Mouse (Mus musculus): ENCODE results near the gene Nudc.
"Not testable (repeated sequence)": the region's sequence is repeated elsewhere in the genome, so short reads cannot be mapped to it uniquely, and the experiment has no call there.

Nudc gene

DNA sequence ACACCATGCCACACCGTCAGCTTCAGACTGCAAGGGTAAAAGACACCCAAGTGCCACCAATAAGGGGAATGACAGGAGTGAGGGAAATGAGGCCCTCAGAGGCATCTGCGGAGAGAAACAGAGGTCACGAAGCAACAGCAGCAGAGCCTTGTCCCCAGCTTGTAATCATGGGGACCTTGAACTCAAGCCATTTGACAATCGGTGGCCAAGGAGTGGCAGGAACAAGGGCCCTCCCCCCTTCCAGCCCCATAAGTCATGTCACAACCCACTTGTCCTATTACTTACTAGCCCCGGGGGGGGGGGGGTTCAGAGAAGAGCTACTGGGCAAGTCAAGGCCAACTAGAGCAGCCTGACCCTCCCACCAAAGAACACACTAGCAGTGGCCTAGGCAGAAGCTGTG lies 9.1 kb downstream of the Nudc start:
- DNase-seq (ENCODE audit: low read depth in 1 of 2, low spot score in 2 of 2) = no peak

DNA sequence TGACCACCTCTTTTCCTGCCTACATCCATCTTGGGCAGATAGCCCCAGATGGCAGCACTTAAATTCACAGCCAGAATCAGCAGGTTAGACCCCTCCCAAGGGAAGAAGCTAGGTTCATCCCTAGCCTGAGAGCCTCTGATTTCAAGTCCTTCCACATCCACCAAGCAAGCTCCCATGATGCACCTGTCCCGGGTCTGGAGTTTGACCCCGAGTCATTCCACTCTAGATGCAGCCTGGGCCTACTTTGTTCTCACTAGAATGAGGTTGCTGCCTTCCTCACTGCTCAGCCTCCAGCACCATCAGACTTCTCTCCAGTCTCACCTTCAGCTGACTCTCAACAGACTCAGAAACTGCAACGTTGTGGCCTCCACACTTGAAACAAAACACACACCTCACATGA lies 9.7 kb downstream of the Nudc start:
- DNase-seq (ENCODE audit: low read depth in 1 of 2, low spot score in 2 of 2) = no peak

DNA sequence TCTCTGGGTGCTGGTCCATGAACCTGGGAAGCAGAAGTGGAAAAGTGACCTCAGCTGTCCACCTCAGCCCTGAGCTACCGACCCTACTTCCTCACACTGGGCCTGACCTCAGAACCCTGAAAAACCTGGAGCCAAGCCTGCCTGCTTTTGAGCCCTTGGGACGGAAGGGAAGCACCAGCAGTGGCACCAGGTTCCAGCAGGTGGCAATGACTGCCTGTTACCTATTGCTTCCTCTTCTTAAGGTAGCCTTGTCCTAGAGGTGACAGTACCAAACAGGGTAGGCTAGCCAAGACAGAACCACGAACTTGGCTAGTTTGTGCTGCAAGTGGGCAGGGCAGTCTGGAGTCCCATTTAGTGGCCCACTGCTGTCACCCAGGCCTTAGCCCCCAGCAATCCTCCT lies 13.0 kb downstream of the Nudc start:
- DNase-seq (ENCODE audit: low read depth in 1 of 2, low spot score in 2 of 2) = no peak

DNA sequence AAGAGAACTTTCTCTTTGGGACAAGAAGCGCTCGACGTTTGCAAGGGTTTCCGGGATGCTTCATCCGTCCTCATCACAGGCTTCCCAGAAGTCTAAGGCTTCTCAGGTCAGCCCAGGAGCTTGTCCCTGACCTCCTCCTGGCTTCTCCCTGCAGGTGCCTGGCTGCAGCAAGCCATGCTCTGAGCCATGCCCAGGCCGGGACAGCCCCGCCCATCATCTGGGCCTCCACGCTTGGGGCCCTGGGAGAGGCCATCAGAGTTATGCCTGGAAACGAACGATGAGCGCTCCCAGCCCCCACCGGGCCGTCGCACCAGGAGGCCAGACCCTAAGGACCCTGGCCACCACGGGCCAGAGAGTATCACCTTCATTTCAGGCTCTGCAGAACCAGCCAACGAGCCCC lies 18.0 kb downstream of the Nudc start:
- DNase-seq (ENCODE audit: low read depth in 1 of 2, low spot score in 2 of 2) = no peak

DNA sequence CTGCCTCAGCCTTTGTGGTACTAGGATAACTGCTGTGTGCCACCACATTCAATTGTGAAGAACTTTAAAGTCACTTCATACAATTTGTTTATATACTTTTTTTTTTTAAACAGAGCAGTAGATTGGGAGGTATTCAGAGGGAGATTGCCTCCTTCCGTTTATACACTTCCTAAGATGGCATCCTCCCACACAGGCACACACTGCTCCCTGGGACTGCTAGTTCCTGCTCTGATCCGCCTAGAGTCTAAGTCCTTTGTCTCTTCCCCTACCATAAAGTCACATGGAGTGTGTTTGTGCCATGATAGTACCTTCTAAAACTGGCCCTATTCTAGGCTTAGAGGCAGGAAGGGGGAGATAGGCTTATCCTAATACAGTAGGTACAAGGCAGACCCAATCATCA lies 24.3 kb downstream of the Nudc start:
- no peak for DNase-seq (ENCODE audit: low read depth in 1 of 2, low spot score in 2 of 2)

DNA sequence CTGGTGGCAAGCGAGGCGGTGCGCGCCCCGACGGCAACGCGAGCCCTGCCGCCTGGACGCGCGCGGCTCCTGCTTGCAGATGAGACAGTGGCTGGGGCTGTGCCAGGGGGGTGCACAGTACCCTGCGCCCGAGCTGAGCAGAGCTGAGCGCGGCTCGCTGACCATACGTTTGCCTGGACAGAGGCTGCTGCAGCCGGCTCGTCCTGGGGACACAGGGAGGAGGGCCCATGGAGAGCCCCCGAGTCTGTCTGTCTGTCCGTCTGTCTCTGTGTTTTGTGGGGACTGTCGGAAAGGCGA lies 26.5 kb downstream of the Nudc start:
- no peak for DNase-seq (ENCODE audit: low read depth in 1 of 2, low spot score in 2 of 2)

DNA sequence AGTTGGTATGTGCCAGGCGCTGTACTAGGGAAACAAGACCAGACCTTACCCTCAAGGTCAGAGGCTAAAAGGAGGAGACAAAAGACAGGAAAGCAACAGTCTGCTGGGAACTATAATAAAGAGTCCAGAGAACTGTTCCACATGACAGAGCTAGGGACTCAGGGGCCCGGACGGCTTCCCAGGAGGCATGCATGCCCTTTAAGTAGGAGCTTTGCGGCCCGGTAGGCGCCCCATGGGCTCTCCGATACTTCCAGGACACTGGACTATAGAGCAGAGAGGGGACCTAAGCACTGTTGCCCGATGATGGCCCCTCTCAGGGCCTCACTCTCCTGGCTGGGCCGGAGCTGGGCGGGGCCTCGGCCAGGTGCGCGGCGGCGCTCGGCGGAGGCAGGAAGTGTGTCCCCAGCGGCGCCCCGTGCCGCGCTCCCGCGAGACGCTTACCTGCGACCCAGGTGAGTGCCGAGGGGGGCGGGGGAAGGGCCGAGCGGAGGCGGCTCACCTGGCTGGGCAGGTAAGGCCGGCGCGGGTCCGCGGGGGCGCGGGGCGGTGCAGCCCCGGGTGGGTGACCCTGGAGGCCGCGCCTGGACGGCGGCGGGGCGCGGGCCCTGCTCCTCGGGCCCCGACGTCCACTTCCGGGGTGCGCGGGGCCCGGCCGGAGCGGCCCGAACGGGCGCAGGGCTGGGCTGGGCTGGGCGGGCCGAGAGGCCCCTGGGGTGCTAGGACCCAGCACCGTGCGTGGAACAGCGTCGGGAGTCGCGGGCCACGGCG lies 27.0 kb downstream of the Nudc start, which contains the start of gene Kdf1:
Kdf1 (plus strand) TSS at position 363 of the 768 bp plus-strand sequence.
- no peak for DNase-seq (ENCODE audit: low read depth in 1 of 2, low spot score in 2 of 2)

DNA sequence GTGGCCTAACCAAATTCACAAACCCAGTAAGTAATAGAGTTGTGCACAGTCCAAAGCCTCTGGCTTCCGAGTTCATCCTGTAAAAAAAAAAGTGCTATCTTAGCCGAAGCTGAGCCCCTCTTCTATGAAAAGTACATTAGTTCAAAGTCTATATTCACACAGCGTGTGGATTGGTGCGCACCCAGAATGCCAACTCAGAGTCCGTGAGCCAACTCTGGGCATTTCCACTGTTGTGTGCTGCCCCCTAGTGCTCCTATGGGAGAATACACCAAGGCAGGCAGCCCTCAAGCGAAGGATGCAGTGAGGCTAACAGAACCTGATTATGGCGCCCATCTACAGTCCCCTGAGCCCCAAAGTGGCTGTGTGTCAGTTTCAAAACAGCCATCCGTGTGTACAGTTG lies 32.8 kb downstream of the Nudc start:
- DNase-seq (ENCODE audit: low read depth in 1 of 2, low spot score in 2 of 2) = peak in 1 of 2 experiments; percentile 45

DNA sequence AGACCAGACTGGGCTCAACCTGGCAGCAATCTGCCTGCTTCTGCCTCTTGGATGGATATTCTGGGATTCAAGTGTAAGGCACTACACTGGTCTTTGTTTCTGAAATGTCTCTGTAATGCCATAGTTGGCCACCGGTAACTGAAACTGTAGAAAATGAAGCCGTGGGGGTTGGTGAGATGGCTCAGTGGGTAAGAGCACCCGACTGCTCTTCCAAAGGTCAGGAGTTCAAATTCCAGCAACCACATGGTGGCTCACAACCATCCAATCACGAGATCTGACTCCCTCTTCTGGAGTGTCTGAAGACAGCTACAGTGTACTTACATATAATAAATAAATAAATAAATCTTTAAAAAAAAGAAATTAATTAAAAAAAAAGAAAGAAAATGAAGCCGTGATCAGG lies 33.3 kb downstream of the Nudc start:
- DNase-seq (ENCODE audit: low read depth in 1 of 2, low spot score in 2 of 2) = not testable (repeated sequence)

DNA sequence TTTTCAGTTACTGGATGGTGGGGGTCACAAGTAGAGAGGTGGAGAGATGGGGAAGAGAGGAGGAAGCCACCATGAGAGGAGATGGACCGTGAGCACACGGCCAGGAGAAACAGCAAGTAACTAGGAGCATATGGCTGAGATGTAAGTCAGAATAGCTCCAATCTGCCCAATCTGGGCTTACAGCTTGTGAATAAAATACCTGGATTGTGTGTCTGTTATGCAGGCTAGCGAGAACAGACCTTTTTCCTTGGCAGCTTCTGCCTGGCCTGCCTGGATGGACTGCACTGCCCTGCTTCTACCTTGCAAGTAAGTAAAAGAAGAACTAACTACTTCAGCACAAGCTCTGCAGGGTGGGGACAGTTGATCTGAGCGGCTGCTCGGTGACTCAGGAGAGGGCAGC lies 34.7 kb downstream of the Nudc start:
- no peak for DNase-seq (ENCODE audit: low read depth in 1 of 2, low spot score in 2 of 2)

DNA sequence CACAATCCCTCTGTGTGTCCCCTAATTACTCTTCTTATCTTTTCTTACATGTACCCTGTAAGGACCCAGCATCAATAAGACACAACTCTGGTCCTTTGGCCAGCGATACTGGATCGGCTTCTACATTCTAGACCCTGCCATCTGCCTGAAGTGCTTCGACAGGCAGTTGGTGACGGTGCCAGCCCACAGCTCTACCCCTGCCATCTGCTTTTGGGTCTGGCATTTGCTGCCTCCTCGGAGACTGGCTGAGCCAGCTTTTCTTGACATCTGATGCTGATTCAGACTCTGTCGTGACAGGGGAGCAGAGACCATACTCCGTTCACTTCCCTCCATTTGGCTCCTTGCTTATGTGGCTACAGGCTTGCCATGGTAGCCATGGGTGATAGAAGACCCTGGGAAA lies 36.8 kb downstream of the Nudc start:
- DNase-seq (ENCODE audit: low read depth in 1 of 2, low spot score in 2 of 2) = no peak

DNA sequence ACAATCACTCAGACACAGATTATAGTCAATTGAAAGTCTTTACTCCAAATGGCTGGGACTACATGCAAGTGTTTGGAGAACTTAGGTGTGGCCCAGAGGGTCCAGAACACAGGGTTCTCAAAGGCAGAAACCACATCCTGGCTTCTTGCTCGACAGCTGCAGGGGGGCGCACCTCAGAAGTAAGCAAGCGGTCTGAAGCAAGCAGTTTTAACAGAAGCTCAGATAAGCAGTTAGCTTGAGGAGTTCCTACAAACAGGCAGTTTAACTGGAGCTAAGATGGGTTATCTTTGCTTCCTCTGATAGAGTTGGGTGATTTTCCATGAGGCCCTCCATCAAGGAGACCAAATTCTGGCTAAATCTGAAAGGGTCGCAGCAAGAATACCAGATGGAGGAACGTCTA lies 39.2 kb downstream of the Nudc start:
- no peak for DNase-seq (ENCODE audit: low read depth in 1 of 2, low spot score in 2 of 2)

DNA sequence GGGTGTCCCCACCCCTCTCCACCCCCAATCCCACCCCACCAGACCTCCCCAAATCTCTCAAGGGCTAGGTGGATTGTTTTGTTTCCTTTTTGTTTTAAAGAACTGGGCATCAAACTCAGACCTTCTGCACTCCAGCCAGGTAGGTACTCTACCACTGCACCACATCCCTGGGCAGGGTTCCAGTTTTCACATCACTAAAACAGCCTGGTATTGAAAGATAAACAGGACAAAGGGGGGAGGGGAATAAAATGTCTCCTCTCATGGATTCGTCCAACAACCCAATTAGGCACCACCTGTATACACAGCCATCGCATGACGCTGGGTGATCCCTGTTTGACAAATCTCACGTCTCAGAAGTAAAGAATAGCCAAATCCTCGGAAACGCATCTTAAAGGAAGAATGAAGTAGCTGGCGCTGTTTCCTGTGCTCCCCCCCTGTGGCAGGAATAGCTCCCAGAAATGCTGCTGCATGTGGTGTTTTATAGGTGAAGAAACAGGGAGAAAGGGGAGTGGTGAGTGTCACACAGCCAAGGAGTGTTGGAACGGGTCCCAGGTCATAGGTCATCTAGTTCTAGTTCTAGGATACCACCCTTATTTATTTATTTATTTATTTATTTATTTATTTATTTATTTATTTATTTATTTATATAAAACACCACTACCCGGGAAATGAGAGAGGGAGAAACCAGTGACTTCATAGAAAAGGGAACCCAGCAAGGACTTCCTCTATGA lies 40.9 kb downstream of the Nudc start:
- DNase-seq (ENCODE audit: low read depth in 1 of 2, low spot score in 2 of 2) = no peak

DNA sequence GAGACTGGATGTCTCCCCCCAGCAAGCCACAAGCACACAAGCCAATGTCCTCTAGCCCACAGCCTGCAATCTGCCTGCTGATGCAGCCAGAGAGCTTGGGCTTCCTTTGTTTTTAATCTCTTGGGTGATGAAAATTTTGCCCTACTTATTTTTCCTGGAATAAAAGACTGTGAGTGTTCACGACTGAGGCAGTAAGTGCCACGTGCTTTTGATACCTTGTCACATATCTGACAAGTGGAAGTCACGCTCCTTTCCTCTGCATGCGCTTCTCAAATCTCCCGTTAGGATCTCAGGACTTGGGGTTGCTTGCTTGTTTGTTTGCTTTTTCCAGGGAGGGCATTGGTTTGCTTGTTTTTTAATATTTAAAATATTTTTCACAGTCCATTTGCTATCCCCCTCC lies 41.5 kb downstream of the Nudc start:
- no peak for DNase-seq (ENCODE audit: low read depth in 1 of 2, low spot score in 2 of 2)

DNA sequence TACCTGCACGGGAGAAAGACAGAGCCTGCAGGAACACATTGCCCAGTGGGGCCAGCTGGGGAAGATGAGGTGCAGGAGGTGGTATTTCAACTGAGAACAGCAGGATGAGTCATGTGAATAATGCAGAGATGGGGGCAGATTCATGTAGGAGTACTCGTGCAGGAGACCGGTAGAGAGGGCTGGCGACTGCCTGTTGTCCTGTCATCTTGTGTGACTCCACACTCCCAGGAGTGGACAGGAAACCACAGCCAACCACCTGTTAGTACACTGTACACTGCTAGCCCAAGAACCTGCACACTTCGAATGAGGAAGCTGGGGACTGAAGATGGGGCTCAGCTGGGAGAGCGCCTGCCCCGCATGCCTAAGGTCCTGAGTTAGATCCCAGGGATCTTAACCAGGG lies 44.3 kb downstream of the Nudc start:
- no peak for DNase-seq (ENCODE audit: low read depth in 1 of 2, low spot score in 2 of 2)

DNA sequence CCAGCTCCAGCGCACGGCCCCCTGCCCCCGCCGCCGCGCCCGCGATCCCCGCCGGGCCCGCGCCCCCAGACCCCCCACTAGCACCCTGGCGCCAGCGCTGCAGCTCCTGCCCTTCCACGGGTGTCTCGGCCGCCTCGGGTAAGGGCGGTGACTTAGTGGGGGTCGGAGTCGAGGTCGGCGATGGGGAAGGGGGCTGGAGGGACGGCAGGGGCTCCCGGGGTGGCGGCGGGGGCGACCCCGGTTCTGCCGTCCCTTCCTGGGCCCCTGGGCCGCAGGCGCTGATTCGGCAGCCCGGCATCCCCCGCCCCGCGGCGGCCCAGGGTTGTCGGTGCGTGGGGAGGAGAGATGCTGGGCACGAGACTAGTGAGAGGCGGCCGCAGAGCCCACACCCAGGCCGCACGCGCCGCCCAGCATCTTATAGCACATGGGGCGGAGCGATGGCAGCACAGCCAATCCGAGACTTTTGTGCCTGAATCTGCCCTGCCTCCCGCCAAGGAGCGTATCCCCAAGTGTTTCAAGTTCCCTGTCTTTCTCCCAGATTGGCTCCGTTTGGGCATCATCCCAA lies 47.6 kb downstream of the Nudc start, which contains the start of gene Trnp1:
Trnp1 (minus strand) TSS at position 391 of the 565 bp plus-strand sequence.
- DNase-seq (ENCODE audit: low read depth in 1 of 2, low spot score in 2 of 2) = peak; percentile 24 to 49

DNA sequence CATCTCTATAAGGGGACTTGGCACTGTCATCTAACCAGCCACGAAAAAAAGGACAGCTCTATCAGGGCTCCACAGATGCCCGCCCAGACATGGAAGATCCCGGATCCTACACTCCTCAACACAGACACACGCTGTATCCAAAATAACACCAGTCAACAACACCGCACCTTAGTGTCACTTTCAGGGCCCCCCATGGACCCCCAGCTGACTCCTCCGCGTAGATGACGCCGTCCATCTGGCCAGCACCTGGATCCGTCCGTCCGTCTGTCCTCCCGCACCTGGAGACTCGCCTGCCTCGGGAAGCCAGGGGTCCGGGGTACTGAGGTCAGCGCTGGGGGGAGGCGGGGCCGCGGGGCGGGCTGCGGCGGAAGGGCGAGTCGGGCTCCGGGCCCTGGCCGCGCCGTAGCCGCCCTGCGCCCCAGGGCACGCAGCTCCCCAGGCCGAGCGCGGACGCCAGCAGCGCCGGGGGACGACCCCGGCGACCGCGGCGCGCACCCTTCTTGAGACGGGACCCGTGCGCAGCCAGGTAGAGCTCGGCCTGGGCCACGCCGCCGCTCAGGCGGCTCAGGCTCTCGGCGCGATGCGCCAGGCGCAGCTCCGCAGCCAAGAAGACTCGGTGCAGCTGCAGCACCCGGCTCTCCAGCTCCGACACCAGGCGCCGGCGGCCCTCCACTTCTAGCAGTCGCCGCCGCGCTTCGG lies 48.2 kb downstream of the Nudc start:
- no peak for DNase-seq (ENCODE audit: low read depth in 1 of 2, low spot score in 2 of 2)

DNA sequence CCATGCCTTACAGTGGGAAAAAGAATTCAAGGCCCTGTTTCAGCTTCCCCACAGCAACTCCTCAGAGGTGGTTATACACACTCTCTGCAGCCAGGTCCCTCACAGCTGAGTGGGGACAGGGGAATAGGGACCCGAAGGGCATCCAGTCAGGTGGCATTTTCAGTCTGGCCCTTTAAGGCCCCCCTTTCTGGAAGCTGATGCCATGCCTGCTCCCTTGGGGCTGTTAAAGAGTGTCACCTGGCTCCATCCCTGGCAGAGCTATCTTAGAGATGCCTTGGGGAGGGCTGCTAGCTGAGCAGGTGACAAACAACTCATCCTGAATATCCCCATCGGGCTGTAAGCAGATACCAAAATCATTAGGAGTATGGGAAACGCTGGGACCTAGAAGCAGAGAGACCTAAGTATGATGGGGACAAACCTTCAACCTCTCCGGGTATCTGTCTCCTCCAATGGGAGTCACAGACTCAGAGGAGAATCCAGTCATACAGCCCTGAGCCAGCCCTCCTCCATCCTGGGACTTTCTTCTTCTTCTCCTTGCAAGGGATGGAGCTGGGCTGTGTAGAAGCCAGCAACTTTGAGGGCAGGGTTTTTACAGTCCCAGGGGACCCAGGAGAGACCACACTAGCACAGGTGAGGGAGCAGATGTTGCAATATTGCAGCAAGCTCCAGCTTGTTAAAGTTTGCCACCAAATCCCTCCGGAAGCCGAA lies 48.9 kb downstream of the Nudc start:
- DNase-seq (ENCODE audit: low read depth in 1 of 2, low spot score in 2 of 2) = no peak

DNA sequence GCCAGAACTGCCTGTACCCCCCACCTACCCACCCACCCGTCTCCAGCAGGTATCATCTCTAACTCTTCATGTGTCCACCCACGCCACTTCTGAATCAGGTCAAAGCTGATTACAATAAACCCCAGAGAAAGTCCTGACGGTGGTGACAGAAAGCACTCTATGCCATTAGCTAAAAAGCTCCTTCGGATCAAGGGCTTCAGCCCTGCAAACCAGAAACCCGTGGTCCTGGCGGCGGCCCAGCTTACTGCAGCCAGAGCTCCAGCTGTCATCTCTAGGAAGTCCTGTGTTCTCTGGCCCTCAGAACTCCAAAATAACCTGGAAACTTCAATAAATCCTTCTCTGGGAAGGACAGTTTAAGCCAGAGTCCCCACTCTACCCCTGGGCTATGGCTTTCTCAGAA lies 50.1 kb downstream of the Nudc start:
- DNase-seq (ENCODE audit: low read depth in 1 of 2, low spot score in 2 of 2) = no peak

DNA sequence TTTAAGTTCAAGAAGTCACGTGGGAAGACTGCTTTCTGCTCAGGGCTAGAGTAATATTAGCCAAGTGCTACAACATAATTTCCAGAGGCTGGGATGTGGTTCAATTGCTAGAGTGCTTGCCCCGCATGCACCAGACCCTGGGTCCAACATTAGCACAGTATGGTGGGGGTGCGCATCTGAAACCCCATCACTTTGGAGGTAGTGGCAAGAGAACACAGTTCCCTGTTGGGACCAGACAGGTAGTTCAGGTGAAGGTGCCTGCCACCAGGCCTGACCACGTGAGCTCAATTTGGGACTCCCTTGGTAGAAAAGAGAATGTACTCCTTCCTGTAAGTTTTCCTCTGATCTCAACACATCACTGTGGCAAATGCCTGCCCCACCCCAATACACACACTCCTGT lies 50.9 kb downstream of the Nudc start:
- no peak for DNase-seq (ENCODE audit: low read depth in 1 of 2, low spot score in 2 of 2)

DNA sequence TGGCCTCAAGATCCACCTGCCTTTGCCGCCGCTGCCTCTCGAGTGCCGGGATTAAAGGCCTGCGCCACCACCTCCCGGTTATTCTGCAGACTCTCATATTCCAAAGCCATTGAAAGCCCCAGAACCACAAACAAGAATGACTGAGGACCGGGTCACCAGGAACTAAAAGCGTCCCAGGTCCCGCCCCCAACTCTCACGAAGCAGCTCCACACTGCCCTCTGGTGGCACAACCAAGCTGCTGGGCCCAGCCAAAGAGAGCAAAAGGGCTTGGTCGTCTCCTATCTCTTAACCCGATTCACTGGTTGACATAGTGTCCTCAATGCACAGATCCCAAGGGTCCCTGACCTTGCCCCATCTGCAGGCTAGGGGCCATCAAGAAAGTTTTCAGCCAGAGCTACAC lies 51.4 kb downstream of the Nudc start:
- DNase-seq (ENCODE audit: low read depth in 1 of 2, low spot score in 2 of 2) = peak; percentile 64 to 81
